Mouse (Mus musculus) spleen, adult 2 months (tissue): ENCODE measurements around the gene Rimbp3.

Experiments
- CTCF ChIP-seq: fragments of 200-500 bp; IDR thresholded peaks from 2 replicates; pipeline ENCODE4 v1.5.1; 2011; ENCODE audit warnings: mild to moderate bottlenecking, inconsistent platforms; ENCODE audit not compliant: insufficient read depth, insufficient read length, insufficient replicate concordance; ENCODE audit errors: extremely low read depth
- POLR2A ChIP-seq: fragments of 200-500 bp; IDR thresholded peaks from 2 replicates; pipeline ENCODE4 v1.6.1; 2011; ENCODE audit warnings: low read depth, low read length, inconsistent platforms

DNA sequence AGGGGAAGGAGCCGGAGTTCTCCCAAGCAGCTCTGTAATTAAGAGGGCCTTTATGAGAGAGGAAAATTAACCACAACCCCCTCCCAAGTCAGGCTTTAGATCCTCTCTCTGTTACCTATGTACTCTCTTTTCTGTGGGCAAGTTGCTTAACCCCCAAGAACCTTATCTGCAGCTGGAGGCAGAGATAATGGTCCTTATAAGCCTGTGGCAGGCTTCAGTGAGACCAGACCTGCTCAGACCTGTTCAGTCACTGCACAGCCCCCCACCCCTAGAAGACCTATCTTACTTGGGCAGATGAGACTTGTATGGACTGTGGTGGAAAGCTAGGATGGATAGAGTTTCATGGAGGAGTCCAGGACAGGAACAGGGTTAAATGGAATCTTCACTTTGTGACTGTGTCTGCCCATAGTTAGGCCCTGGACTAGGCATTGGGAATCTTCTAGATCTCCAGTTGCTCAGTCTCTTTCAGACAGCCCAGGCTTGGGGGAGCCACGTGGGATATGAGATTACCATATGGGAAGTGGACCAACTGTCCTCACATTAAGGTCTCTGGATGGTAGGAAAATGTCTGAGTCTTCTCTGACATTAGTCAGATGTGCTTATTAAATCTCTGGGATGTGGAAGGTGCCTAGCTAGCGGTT is 43.8 kb downstream of the Rimbp3 start:
- no peak for TF ChIP-seq POLR2A
- TF ChIP-seq CTCF, result no peak
